In the genomic region with DNA sequence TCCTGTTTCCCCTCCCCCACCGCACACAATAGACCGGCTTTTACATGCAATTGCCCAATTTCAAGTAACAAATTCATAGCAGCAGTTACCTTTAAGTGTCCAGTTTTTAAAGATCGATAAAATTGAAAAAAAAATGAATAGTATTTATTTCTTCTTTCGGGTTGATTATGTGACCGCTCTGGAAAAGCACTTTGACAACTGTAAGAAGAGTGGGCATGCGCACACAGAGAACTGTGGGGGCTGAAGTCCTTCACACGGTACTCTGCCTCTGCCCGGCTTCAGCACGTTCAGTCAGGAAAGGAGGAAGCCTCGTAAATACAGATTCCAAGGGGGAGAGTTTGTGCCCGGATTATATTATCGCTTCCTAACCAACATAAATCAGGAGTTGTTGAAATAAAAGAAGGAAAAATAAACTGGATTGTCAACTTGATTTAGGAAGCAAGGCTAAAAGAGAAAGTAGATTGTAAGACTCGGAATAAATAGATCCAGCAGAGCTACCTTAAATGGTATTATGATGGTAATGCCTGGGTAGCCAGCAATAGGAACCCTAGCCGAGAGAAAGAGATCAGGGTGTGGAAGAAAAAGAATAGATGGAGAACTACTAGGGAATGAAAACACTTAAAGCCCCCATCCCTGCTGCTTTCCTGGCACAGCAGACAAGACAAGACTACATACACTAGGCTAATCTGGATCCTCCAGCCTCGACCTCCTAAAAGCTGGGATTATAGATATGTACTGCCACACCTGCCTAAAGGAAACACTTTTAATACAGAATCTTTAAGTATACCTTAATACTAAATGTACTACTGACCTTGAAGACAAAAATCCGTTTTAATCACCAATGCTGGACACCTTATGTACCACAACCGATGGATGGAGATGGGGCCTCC, we compare ENCODE assay signal across 8 mouse cellular contexts. TPM values are rescaled to one million over a fixed set of nuclear protein-coding genes. Genes with fewer than 3 reads are reported as not detected.
DNase-seq lines count a peak whose midpoint lies in the region; ATAC-seq and TF ChIP-seq lines count a peak whose summit lies in the region.

No protein-coding gene starts in this region.

- 15% methylated on average over 17 of the region's 17 CpGs for WGBS in heart, embryonic 10.5 days
- WGBS in kidney, embryonic 14.5 days, result 13% methylated on average over 17 of the region's 17 CpGs
- 17% methylated on average over 17 of the region's 17 CpGs for WGBS in liver, embryonic 11.5 days
- 10% methylated on average over 17 of the region's 17 CpGs for WGBS in midbrain, postnatal 0 days
- 13% methylated on average over 17 of the region's 17 CpGs for WGBS in stomach, embryonic 16.5 days

- peaks cover 0 to 17% of the 10 kb centered on the region in 2 experiments; a peak in 2 of 4 replicates for H3K4me1 ChIP-seq in CH12.LX (ENCODE audit: control insufficient read depth in 1 of 2, insufficient read depth in 2 of 2)
- peaks cover 6% of the 10 kb centered on the region for H3K4me1 ChIP-seq in embryonic fibroblast, embryonic 13.5 days (ENCODE audit: control insufficient read depth, insufficient read depth, low read length)
- peaks cover 7% of the 10 kb centered on the region for H3K4me1 ChIP-seq in heart, embryonic 10.5 days
- peaks cover 8% of the 10 kb centered on the region for H3K4me1 ChIP-seq in kidney, embryonic 14.5 days (ENCODE audit: control insufficient read depth, insufficient read depth, low read length)
- peaks cover 11% of the 10 kb centered on the region for H3K4me1 ChIP-seq in liver, embryonic 11.5 days (replicated peaks; ENCODE audit: control insufficient read depth, insufficient read depth, low read length)
- H3K4me1 ChIP-seq in midbrain, postnatal 0 days (ENCODE audit: insufficient read depth, low read length), result peaks cover 3% of the 10 kb centered on the region; the same call in 1 of the 2 replicates
- H3K4me1 ChIP-seq in stomach, embryonic 16.5 days (ENCODE audit: control insufficient read depth, insufficient read depth, low read length), result peaks cover 13% of the 10 kb centered on the region

- H3K27me3 ChIP-seq in CH12.LX (replicated peaks), result peaks cover 6% of the 10 kb centered on the region
- H3K27me3 ChIP-seq in heart, embryonic 10.5 days (ENCODE audit: insufficient read depth, poor library complexity, severe bottlenecking), result peaks cover 17% of the 10 kb centered on the region
- peaks cover 6% of the 10 kb centered on the region; the same call in 1 of the 2 replicates for H3K27me3 ChIP-seq in kidney, embryonic 14.5 days (ENCODE audit: control insufficient read depth, insufficient read depth, low read length)
- peaks cover 31% of the 10 kb centered on the region for H3K27me3 ChIP-seq in liver, embryonic 11.5 days (replicated peaks; ENCODE audit: control insufficient read depth, insufficient read depth, low read length)
- no peaks in the 10 kb centered on the region for H3K27me3 ChIP-seq in midbrain, postnatal 0 days (ENCODE audit: insufficient read depth, low read length)
- H3K27me3 ChIP-seq in stomach, embryonic 16.5 days (ENCODE audit: control insufficient read depth, insufficient read depth, low read length), result peaks cover 9% of the 10 kb centered on the region; the same call in 1 of the 2 replicates

- H3K9me3 ChIP-seq in CH12.LX (replicated peaks; ENCODE audit: low read length), result no peaks in the 10 kb centered on the region
- H3K9me3 ChIP-seq in heart, embryonic 10.5 days, result no peaks in the 10 kb centered on the region
- no peaks in the 10 kb centered on the region for H3K9me3 ChIP-seq in kidney, embryonic 14.5 days (ENCODE audit: control insufficient read depth, low read length)
- H3K9me3 ChIP-seq in liver, embryonic 11.5 days (ENCODE audit: control insufficient read depth, low read length), result no peaks in the 10 kb centered on the region
- H3K9me3 ChIP-seq in midbrain, postnatal 0 days (ENCODE audit: low read length), result no peaks in the 10 kb centered on the region
- no peaks in the 10 kb centered on the region for H3K9me3 ChIP-seq in stomach, embryonic 16.5 days (replicated peaks; ENCODE audit: control insufficient read depth, low read length)

- no peak for TF ChIP-seq CTCF in CH12.LX (conservative IDR thresholded peaks at IDR 0.05 in 1 of 2, IDR thresholded peaks at IDR 0.05 in 1 of 2; ENCODE audit: low read depth in 2 of 2, low read length in 2 of 2)
- TF ChIP-seq CTCF in embryonic fibroblast, embryonic 13.5 days (IDR thresholded peaks at IDR 0.05; ENCODE audit: borderline replicate concordance, insufficient read depth, low read length), result no peak
- no peak for TF ChIP-seq CTCF in midbrain, postnatal 0 days (IDR thresholded peaks at IDR 0.05)

- in situ Hi-C loops in CH12.LX (cut with MboI; ENCODE audit: low pct_ligation_motif_present, low pct_unique_long_range_greater_than_20kb, low sequenced_read_pairs), result no loop called here

- H3K9ac ChIP-seq in CH12.LX (ENCODE audit: insufficient read depth, low read depth), result peak overlapping the region; percentile 34; the same call in 1 of the 2 replicates
- H3K9ac ChIP-seq in kidney, embryonic 14.5 days (ENCODE audit: low read depth, low read length), result no peak overlapping the region; the same call in 1 of the 2 replicates
- H3K9ac ChIP-seq in liver, embryonic 11.5 days (ENCODE audit: low read depth, low read length), result peak overlapping the region; percentile 32
- H3K9ac ChIP-seq in midbrain, postnatal 0 days (replicated peaks; ENCODE audit: low read length, poor library complexity, severe bottlenecking), result peak overlapping the region; percentile 37; the same call in 1 of the 2 replicates
- no peak overlapping the region for H3K9ac ChIP-seq in stomach, embryonic 16.5 days (ENCODE audit: low read length)

- no peaks in the 10 kb centered on the region for H3K36me3 ChIP-seq in CH12.LX (replicated peaks in 1 of 2; ENCODE audit: control insufficient read depth in 1 of 2, insufficient read depth in 1 of 2, low read length in 1 of 2)
- no peaks in the 10 kb centered on the region for H3K36me3 ChIP-seq in heart, embryonic 10.5 days
- no peaks in the 10 kb centered on the region for H3K36me3 ChIP-seq in kidney, embryonic 14.5 days (ENCODE audit: control insufficient read depth, insufficient read depth, low read length)
- no peaks in the 10 kb centered on the region for H3K36me3 ChIP-seq in liver, embryonic 11.5 days (ENCODE audit: control insufficient read depth, insufficient read depth, low read length)
- H3K36me3 ChIP-seq in midbrain, postnatal 0 days (ENCODE audit: insufficient read depth, low read length), result no peaks in the 10 kb centered on the region
- H3K36me3 ChIP-seq in stomach, embryonic 16.5 days (ENCODE audit: control insufficient read depth, insufficient read depth, low read length), result no peaks in the 10 kb centered on the region

- TF ChIP-seq RAD21 in CH12.LX (IDR thresholded peaks at IDR 0.05; ENCODE audit: low read depth, low read length), result no peak

- no peak for TF ChIP-seq POLR2A in CH12.LX (IDR thresholded peaks at IDR 0.05; ENCODE audit: low read depth, low read length)
- no peak for TF ChIP-seq POLR2A in embryonic fibroblast, embryonic 13.5 days (IDR thresholded peaks at IDR 0.05; ENCODE audit: low read depth, low read length)

- no peak for TF ChIP-seq EP300 in CH12.LX (IDR thresholded peaks at IDR 0.05; ENCODE audit: low read length)

- dilution Hi-C loops in CH12.LX (cut with MboI; ENCODE audit: extremely low pct_ligation_motif_present, extremely low pct_unique_long_range_greater_than_20kb, low sequenced_read_pairs), result no loop called here

- peak overlapping the region; percentile 73; the same call in 1 of the 2 replicates for H3K4me2 ChIP-seq in CH12.LX (ENCODE audit: insufficient read depth, low read depth, poor library complexity, severe bottlenecking)
- H3K4me2 ChIP-seq in kidney, embryonic 14.5 days (replicated peaks; ENCODE audit: low read depth, low read length), result peak overlapping the region; percentile 32
- peak overlapping the region; percentile 65 for H3K4me2 ChIP-seq in liver, embryonic 11.5 days
- H3K4me2 ChIP-seq in midbrain, postnatal 0 days (ENCODE audit: low read depth, low read length, poor library complexity, severe bottlenecking), result peak overlapping the region; percentile 37
- peak overlapping the region; percentile 54 for H3K4me2 ChIP-seq in stomach, embryonic 16.5 days (ENCODE audit: low read depth, low read length)

- H3K4me3 ChIP-seq in CH12.LX (replicated peaks in 1 of 3; ENCODE audit: low read depth in 2 of 3, low read length in 2 of 3, poor library complexity in 1 of 3), result peak overlapping the region in 1 of 3 experiments; percentile 12
- H3K4me3 ChIP-seq in embryonic fibroblast, embryonic 13.5 days (ENCODE audit: insufficient read depth, low read length), result peak overlapping the region; percentile 15; the same call in 1 of the 2 replicates
- peak overlapping the region; percentile 84 for H3K4me3 ChIP-seq in heart, embryonic 10.5 days
- peak overlapping the region; percentile 15; the same call in 1 of the 2 replicates for H3K4me3 ChIP-seq in kidney, embryonic 14.5 days (ENCODE audit: low read length)
- peak overlapping the region; percentile 33 for H3K4me3 ChIP-seq in liver, embryonic 11.5 days (ENCODE audit: low read depth, low read length)
- peak overlapping the region; percentile 40 for H3K4me3 ChIP-seq in midbrain, postnatal 0 days (ENCODE audit: low read depth, low read length)
- H3K4me3 ChIP-seq in stomach, embryonic 16.5 days (replicated peaks; ENCODE audit: low read length), result peak overlapping the region; percentile 39

- no peak for DNase-seq in CH12.LX (ENCODE audit: extremely low read depth)
- DNase-seq in brain, adult 2 months (ENCODE audit: low read depth, low spot score), result peak; percentile 95
- no peak for DNase-seq in heart, embryonic 10.5 days (ENCODE audit: low spot score)
- DNase-seq in liver, embryonic 11.5 days (ENCODE audit: low spot score), result peak; percentile 45
- DNase-seq in midbrain, postnatal 0 days (ENCODE audit: low spot score), result peak; percentile 89

- peaks cover 12% of the 10 kb centered on the region for H3K79me2 ChIP-seq in CH12.LX (replicated peaks; ENCODE audit: control insufficient read depth, extremely low read depth, insufficient read depth, poor library complexity, severe bottlenecking)

- no peak overlapping the region for H3K27ac ChIP-seq in CH12.LX (ENCODE audit: insufficient read depth, low read depth)
- no peak overlapping the region for H3K27ac ChIP-seq in embryonic fibroblast, embryonic 13.5 days (ENCODE audit: insufficient read depth, low read length)
- H3K27ac ChIP-seq in heart, embryonic 10.5 days, result peak overlapping the region; percentile 77
- no peak overlapping the region for H3K27ac ChIP-seq in kidney, embryonic 14.5 days (ENCODE audit: low read depth, low read length)
- no peak overlapping the region for H3K27ac ChIP-seq in liver, embryonic 11.5 days (ENCODE audit: low read depth, low read length)
- peak overlapping the region; percentile 68 for H3K27ac ChIP-seq in midbrain, postnatal 0 days (ENCODE audit: low read depth, low read length)
- H3K27ac ChIP-seq in stomach, embryonic 16.5 days (ENCODE audit: low read length), result no peak overlapping the region

- ATAC-seq in kidney, embryonic 14.5 days (ENCODE audit: low FRiP score, low TSS enrichment), result peak; percentile 71
- ATAC-seq in liver, embryonic 11.5 days (replicated peaks; ENCODE audit: low FRiP score), result peak; percentile 67
- ATAC-seq in midbrain, postnatal 0 days (ENCODE audit: low FRiP score), result peak; percentile 80
- peak; percentile 75; the same call in 1 of the 2 replicates for ATAC-seq in stomach, embryonic 16.5 days (ENCODE audit: insufficient read depth, low FRiP score)

RNA-seq across cellular contexts. Expression of gene March5, which starts 29.3 kb away (rescaled TPM):
- 111 and 137 TPM in 2 replicates for total RNA-seq in CH12.LX (2012; rRNA removed)
- 160 TPM in 2 replicates for total RNA-seq in CH12.LX (2014; rRNA removed)
- 118 and 130 TPM in 2 replicates for polyA plus RNA-seq in CH12.LX (2012; ENCODE audit: insufficient read length, low read depth)
- 165 and 189 TPM in 2 replicates for polyA plus RNA-seq in embryonic fibroblast, embryonic 13.5 days (2011; ENCODE audit: insufficient read length, low read depth, missing spikeins)
- polyA plus RNA-seq in heart, embryonic 10.5 days (2016; fragmentation: Nextera tagmentation; extraction: Ambion mirVana), result 79.0 and 95.9 TPM in 2 replicates
- polyA plus RNA-seq in kidney, embryonic 14.5 days (2014; fragmentation: Nextera tagmentation; extraction: Ambion mirVana), result 98.4 and 119 TPM in 2 replicates
- polyA plus RNA-seq in liver, embryonic 11.5 days (2014; fragmentation: Nextera tagmentation; extraction: Ambion mirVana), result 117 and 130 TPM in 2 replicates
- 79.9 and 83.1 TPM in 2 replicates for total RNA-seq in midbrain, postnatal 0 days (2014; rRNA removed)
- polyA plus RNA-seq in midbrain, postnatal 0 days (2015; fragmentation: Nextera tagmentation; extraction: Ambion mirVana), result 89.0 and 97.0 TPM in 2 replicates
- 50.4 and 51.9 TPM in 2 replicates for polyA plus RNA-seq in stomach, embryonic 16.5 days (2015; fragmentation: Nextera tagmentation; extraction: Ambion mirVana)

RNA-seq across cellular contexts. Expression of gene Cpeb3, which starts 30.3 kb away (rescaled TPM):
- total RNA-seq in CH12.LX (2012; rRNA removed) (3.0 and 3.1 TPM in 2 replicates), CH12.LX (2014; rRNA removed) (1.2 and 1.5 TPM in 2 replicates)
- 1.4 and 1.5 TPM in 2 replicates for polyA plus RNA-seq in CH12.LX (2012; ENCODE audit: insufficient read length, low read depth)
- 2.2 and 2.3 TPM in 2 replicates for polyA plus RNA-seq in embryonic fibroblast, embryonic 13.5 days (2011; ENCODE audit: insufficient read length, low read depth, missing spikeins)
- polyA plus RNA-seq in heart, embryonic 10.5 days (2016; fragmentation: Nextera tagmentation; extraction: Ambion mirVana), result 2.6 and 3.7 TPM in 2 replicates
- 0.83 and 1.0 TPM in 2 replicates for polyA plus RNA-seq in kidney, embryonic 14.5 days (2014; fragmentation: Nextera tagmentation; extraction: Ambion mirVana)
- polyA plus RNA-seq in liver, embryonic 11.5 days (2014; fragmentation: Nextera tagmentation; extraction: Ambion mirVana), result 1.3 and 2.0 TPM in 2 replicates
- 34.4 and 35.4 TPM in 2 replicates for total RNA-seq in midbrain, postnatal 0 days (2014; rRNA removed)
- polyA plus RNA-seq in midbrain, postnatal 0 days (2015; fragmentation: Nextera tagmentation; extraction: Ambion mirVana), result 6.8 and 11.2 TPM in 2 replicates
- polyA plus RNA-seq in stomach, embryonic 16.5 days (2015; fragmentation: Nextera tagmentation; extraction: Ambion mirVana), result 0.37 and 0.79 TPM in 2 replicates

Comparison
In these comparisons a context has a peak if more than half of its experiments do, and no peak if none do; other contexts are left out.
1. DNase-seq: peak in brain, adult 2 months (single experiment), liver, embryonic 11.5 days (single experiment) and midbrain, postnatal 0 days (single experiment); none in CH12.LX (single experiment) and heart, embryonic 10.5 days (single experiment).
2. H3K27ac ChIP-seq: peak in heart, embryonic 10.5 days (single experiment) and midbrain, postnatal 0 days (single experiment); none in CH12.LX (single experiment), embryonic fibroblast, embryonic 13.5 days (single experiment), kidney, embryonic 14.5 days (single experiment), liver, embryonic 11.5 days (single experiment) and stomach, embryonic 16.5 days (single experiment).
3. H3K9ac ChIP-seq: peak in CH12.LX (single experiment), liver, embryonic 11.5 days (single experiment) and midbrain, postnatal 0 days (single experiment); none in kidney, embryonic 14.5 days (single experiment) and stomach, embryonic 16.5 days (single experiment).
4. Peak in every context shown above with its lines, with median percentiles within 50 percentile points of each other: H3K4me2 ChIP-seq and ATAC-seq.